Mouse (Mus musculus) kidney, adult 9 months (tissue): Measurements from ENCODE around the gene Otulin.

ENCODE experiments used
- DNase-seq: peaks from one replicate; pipeline ENCODE4 v3.0.0; 2022

Gene Otulin

DNA sequence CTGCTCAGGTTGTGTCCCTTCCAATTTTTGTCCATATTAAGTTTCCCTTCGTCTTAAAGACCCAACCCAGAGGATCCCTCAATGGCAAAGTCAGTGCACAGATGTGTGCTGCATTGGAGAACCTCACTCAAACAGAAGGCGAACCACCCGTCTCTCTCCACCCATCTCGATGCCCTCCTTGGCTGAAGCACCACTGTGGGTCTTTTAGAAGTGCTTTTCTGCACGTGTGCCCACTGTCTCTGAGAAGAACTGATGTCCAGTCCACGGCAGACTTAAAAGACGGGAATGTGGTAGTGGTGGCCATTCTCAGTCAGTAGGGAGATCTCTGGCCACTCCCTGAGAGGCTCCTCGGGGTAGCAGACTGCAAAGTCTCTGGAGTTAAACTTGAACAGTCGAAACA, 26.1 kb upstream of the Otulin start:
- DNase-seq: no peak

DNA sequence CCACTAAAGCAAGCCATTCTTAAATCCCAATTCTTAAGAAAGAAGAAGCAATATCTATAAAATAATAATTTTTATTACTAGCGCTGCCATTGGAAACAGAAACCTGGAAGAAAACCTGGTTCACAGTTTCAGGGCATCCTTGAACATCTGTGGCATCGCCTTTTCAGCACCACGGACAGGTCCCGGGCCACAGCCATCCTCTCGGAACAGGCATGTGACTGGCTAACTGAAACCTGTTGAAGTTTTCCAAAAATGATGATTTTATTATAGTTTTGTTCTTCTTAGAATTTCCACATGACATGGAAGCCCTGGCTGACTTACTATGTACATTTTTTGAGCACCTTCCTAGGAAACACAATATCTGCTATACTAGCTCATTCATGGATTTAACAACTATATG, 24.5 kb upstream of the Otulin start:
- DNase-seq: peak; percentile 34

DNA sequence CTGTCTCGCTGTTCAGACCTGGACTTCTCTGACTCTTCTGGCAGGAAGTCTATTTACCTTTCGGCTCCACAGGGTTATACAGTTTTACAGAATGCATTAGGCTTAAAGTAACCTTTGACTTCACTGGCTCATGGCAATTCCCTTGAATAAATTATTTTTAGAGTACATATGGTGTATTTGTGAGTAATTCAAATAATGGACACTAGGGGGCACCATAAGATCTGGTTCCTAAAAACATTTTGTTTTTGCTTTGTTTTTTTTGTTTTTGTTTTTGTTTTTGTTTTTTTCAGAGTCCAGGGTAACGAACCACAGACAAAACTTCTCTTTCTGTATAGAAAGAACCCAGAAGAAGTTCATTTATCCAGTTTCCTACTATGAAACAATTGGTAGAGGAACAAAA, 17.2 kb upstream of the Otulin start:
- DNase-seq: no peak

DNA sequence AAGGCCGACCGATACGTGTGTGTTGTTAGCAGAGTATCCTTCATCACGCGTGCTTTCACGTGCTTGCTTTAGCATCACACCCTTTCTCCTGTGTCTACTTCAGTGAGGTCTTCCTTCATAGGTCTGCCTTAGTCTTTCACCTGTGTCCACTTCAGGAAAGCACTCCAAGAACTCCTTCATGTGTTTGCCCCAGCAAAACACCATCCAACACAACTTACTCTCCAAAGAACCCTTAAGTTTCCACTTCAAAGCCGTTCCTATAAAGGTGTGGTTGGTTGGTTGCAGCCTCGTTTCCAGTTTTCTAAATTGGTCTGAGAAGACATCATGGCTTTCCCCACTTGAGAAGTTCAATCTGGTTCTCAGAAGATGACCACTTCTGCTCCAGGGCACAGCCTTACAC, 16.2 kb upstream of the Otulin start:
- DNase-seq: no peak

DNA sequence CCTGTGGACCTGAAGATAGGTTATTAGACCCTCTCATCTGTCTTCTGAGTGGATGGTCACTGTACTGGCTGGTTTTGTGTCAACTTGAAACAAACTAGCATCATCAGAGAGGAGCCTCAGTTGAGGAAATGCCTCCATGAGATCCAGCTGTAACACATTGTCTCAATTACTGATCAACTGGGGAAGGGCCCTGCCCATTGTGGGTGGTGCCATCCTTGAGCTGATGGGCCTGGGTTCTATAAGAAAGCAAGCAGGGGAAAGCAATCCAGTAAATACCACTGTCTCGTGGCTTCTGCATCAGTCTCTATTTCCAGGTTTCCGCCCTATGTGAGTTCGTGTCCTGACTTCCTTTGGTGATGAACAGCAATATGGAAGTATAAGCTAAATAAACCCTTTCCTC, 14.8 kb upstream of the Otulin start:
- DNase-seq: no peak

DNA sequence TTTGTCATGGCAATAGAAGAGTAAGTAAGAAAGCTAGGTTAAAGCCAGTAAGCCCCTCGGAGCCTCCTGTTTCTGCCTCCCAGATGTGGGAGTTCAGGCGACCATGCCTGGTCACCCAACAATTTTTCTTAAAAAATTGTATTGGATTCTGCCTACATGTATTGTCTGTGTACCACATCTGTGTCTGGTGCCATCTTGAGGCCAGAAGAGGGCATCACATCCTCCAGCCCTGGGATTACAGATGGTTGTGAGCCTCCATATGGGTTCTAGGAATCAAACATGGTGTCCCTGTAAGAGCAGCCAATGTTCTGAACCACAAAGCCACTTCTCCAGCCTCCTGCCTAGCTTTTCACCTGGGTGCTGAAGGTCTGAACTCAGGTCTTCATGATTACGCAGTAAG, 12.4 kb upstream of the Otulin start:
- DNase-seq: peak; percentile 71

DNA sequence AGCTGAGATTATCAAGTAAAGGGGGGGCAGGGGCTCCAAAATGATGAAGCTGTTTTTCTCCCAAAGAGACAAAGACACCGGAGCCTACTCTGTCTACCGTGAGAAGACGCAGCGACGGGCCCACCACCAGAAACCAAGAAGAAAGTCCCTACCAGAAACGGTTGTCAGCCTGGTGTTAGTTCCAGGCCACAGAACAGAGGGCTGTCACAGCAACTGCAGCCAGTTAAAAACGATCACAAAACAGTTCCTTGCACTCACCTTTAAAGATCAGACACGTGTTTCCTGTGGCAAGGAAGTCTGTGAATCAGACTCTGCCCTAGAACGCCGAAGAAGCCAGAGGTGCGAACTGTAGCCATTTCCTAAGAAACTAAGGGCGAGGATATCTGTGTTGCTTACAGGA, 10.7 kb upstream of the Otulin start:
- DNase-seq: no peak

DNA sequence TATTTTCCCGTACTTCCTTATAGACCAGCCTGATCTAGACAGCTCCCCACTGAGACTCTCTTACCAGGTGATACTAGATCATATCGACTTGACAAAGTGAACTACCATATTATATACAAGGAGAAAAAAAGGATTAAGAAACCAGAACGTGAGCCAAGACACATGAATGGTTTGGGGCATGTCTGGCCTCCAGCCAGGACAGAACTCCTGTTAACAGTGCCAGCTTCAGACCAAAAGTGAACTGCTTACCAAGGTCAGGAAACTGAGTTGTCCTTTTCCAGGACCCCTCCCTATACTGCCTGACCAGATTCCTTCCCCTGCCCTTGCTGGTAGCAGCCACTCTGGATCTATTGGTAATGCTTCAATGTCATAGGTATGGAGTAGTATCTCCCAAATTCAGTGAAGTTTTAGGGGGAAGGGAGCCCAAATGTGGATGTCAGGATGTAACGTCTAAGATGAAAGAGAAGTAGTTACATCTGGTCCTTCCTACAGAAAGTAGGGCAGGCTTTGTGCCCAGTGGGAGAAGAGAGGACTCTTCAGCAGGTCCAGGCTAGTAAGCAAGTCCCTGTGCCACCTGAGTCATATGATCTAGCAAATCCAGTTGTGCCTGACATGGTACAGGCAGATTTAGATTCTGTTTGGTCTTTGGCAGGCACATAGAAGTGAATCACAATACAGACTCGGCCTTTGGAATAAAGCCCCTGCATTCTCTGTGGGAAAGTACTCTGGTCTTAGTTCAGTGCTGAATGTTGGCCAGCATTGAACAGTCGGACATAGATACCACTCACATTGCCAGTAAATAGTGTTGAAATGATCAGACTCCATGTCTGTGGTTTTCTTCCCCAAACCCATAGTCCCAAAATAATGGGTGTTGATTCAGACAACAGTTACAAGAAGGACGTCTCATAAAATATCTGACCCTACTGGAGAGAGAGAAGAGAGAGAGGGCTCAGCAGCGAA, 3.7 kb upstream of the Otulin start:
- DNase-seq: no peak

DNA sequence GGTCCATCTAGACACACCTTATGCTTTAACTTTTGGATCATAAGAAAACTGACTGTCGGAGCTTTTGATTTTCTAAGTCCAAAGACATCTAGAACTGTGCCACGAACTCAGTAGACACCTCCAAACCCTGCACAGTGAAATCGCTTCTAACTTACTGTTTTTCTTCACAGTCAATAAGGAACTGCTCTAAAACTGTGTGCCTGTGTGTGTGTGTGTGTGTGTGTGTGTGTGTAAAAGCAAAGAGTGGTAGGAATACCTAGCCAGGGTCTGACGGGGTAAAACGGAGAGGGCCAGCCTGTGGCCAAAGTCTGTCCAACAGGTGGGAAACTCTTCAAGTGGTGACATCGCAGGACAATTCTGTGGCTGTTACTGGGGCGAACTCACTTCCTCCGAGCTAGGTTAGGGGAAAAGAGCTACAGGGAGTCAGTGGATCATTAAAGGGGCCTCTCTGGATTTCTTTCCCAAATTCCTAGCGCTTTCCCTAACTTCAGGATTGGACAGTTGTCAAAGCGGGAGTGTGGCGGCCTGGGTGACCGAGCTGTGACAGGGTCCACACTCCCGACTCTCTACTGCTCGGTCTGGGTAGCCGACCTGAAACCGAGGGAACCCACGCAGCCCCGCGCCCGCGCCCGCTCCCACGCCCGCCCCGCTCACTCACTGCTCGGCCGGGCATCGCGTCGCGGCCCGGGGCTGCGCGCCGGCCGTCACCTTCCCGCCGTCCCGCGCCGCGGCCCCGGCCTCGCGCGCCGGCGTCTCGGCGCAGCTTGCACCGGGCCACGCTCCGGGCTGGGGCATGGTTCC, 493 bp downstream of the Otulin start:
- no peak for DNase-seq

DNA sequence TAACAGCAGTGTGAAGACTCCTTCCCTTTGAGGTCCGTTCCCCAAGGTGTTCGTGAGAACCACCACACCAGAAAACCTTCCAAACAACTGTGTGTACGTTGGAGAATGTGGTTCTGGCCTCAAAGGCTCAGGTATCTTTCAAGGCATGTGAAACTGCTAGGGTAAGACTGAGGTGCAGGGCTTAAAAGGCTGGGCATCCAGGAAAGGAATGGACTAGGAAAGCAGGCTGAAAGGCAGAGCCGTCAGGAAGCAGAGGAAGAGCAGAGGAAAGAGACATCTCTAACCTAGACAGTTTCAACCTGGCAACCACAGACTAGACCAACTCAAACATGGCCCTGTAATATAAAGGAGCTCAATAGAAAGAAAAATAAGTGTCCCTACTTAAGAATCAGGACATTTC, 1.4 kb downstream of the Otulin start:
- DNase-seq: no peak

DNA sequence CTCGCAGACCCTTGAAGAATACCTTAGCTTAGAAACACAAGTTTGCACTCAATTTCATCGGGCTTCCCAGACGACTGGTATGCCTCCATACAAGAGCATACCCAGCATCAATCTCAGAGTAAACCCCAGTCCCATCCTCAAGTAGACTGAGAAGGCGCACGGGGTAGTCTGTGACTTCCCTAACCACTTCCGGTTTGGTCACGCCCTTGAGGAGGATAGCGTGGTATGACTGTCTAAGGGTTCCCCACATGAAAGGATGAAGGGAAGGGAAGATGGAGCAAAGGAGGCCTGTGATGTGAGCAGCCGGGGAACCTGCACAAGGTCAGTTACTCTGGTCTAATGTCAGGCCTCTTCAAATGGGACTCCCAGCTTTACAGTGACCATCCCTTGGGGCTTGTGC, 2.7 kb downstream of the Otulin start:
- no peak for DNase-seq

DNA sequence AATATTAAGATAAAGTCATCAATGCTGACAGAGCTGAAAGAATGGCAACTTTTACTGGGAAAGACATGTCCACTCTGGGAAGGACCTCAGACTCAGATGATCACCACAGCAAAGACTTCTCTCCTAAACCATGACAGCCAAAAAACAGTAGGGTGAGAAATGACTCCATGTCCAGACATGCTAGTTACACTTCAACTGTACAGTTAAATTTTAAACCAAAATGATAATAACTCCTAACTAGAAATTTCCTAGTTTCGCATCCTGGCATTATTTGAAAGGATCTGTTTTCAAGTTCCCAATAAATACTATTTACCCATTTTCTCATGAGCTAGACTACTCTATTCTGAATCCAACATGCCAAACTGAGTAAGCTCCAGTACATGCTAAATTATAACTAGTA, 4.2 kb downstream of the Otulin start:
- DNase-seq: peak; percentile 57

DNA sequence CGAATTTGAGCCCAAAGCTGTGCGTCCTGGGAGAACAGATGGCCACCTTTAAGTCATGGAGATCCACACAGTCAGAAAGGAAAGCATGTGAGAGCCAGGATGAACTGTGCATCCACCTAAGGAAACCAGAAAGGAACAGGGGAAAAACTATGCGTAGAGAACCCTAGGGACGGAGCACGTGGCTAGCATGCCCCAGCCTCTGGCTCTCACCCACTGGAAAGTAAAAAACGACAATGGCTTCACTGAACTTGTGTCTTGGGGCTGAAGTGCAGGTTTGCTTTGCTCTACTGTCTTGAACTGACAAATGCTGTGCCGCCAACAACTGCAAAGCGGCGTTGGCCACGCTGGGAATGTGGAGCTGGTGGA, 4.6 kb downstream of the Otulin start:
- DNase-seq: no peak

DNA sequence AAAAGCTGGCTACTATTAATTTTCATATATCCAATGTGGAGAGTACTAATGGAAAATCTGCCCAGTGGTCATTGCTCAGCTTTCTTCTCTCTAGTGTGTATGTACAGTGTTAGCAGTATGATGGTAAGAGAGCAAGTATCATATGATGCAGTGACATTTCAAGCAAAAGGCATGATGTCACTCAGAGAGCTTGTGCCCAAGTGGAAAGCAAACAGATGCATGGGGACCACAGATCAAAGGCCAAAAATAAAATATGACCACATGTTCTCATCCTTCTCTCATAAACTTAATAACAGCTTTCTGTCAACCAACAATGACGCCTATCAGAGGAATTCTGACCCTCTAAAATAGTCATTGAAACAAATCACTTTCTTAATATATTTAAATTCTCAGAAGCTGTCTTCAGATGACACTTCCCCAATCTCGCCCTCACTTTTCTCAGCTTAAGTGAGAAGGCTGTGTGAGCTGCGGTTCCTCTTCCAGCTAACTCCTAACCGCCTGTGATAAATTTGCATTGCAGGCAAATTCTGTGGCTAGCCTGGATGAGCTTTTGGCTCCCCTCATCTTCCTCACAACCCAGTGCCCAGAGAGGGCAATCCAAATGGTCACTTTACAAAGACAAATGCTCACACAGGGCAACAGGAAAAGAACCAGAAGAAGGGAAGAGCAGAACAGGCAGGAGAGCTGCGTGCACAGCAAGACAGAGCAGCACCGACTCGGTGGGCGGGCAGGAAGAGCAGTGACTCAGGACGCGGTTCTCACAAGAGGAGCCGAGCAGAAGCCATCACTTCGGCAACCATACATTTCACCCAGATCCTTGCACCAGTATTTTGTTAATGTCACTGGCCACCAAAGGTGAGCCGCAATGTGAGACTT, 5.2 kb downstream of the Otulin start:
- no peak for DNase-seq

DNA sequence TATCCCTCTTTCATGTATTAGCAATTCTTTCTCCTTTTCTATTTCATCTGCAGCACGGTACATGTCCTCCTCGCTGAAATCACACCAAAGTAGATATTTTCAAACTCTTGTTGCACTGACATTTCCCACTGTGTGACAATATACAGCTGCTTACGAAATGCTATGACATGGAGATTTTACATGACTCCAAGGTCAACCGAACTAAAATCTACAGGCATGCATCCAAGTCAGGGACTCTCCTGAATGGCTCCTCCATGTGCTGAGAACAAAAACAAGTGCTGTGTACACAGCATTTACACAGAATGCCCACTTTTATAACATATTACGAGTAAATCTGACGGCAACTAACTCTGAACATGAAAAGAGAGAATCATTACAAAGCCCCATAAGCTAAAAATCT, 7.2 kb downstream of the Otulin start:
- no peak for DNase-seq

DNA sequence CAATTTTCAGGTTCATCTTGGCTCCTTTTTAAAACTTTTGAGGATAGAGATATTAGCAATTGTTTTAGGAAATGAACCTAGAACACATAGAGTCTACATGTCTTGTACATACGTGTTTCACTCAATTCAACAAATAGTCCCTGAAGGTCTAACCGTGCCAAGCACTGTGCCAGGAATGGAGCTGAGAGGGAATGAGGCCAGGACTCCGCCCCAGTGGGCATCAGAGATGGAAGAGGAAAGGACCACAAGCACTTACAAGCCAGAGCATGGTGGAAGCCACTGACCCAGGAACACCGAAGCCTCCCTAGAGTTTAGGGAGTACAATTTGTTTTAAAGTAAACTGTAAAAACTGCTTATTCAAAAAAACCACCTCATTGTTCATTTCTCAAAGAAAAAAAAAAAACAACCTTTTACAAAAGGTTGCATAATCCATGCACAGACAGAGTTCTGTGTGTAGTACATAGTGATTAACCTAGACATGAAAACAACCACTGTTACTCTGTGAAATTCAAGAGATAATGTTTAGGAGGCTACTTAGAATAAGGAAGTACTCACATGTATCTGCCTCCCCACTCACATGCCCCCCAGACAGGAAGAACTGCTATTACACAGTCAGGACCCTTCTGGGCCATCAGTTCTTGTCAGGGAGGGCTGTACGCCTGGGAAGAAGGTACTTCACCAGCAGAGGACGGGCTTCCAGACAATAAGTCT, 9.9 kb downstream of the Otulin start:
- no peak for DNase-seq

DNA sequence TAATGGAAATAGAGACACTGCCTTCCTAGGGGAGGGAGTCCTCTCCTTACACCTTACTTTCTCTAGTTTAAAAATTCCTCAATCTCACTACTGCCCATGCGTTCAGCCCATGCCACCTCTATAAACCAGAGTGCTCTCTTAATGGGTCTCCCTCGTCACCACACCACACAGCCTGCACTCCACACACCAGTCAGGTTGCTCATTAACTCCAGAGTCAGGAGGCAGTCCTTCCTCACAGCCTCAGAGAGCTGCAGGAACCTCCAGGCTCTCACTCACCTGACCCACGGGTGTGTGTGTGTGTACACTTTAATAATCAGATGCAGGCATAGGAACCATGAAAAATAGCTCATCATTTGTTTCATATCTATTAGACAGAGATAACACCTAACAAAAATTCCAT, 10.8 kb downstream of the Otulin start:
- peak; percentile 79 for DNase-seq

DNA sequence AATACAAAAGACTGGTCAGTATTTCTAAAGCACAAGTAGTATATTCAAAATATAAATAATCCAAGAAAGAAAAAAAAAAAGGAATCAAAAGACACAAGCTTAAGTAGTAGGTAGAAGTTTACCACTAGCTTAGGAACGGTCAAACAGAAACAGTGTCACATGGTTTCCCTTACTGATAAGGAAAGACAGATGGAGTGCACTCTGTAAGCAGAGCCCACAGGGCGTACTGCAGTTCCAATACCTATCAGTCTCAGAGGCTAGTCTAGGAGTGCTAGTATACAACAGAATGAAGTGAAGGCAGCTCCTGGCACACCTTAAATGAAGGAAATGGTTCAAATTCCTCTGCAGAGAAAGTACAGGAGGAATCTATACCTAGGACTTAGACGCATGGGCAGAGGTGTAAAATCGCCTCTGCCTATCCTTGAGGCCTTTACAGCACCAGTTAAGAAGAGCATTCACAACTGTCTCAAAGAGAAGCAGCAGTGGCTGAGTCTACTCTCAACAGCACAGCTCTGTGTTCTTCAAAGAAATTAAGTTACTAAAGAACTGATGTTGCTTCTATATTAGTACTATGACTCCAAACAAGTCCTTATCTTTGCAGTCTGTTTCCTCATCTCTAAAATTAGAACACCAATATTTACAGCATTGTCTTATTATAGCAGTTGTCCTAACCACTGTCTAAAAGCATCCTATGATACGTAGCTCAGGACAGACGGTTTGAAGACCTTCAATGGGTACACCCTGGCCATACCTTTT, 11.5 kb downstream of the Otulin start:
- DNase-seq: no peak

DNA sequence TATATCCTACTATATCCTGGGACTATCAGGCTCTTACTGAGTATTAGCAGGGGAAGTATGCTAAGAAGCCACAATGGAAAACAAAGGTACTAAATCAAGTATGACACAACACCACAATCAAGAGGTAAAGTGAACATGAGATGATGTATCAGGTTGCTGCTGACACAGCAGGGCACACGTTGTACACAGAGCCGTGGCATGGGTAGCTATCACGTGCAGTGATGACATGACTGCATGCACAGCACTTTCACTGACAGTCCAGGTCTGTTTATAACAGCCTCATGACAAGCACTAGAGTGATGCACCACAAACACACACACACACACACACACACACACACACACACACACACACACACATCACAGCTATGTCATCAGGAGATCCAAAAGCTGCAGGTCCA, 13.3 kb downstream of the Otulin start:
- no peak for DNase-seq

DNA sequence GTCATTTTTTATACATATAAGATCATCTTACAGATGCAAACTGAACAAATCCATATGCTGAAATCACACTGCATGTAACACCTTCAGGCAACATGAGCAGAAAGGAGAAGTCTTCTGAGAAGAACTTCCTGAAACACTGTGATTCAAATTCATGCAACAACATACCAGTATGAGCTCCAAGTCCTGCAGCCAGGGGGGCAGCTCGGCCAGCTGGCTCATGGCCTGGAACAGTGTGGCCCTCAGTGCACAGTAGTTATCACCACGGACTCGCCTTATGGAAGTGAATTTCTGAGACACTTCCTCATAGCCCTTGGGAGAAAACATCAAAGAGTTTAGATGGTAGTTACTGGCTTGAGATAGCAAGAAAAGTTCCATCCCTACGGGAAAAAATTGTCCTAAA, 14.3 kb downstream of the Otulin start:
- no peak for DNase-seq

DNA sequence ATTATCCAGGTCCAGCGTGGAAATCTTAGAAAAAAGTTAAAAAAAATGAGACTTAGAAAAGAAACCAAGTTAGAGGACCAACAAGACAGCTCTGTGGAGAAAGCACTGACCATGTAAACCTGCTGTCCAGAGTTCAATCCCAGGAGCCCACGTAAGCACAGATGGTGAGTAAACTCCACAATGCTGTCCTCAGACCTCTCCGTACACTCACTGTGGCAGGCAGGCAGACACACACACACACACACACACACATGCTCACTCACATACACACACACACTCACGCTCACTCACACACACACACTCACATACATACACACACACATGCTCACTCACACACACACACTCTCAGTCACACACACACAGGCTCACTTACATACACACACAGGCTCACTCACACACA, 17.2 kb downstream of the Otulin start:
- no peak for DNase-seq
